Mouse (Mus musculus): ENCODE results near the gene Pphln1.

GRCm38 (mm10) chr15:93474277-93474676, 76.1 kb downstream of the Pphln1 start:
- TF ChIP-seq CTCF (IDR thresholded peaks at IDR 0.05; ENCODE audit: borderline replicate concordance, control insufficient read depth, extremely low read depth, insufficient read depth, low read length, poor library complexity) (no peak), POLR2A (IDR thresholded peaks at IDR 0.05; ENCODE audit: control insufficient read depth, extremely low read depth, insufficient read depth, low read length, poor library complexity) (no peak)
